Mouse (Mus musculus): ENCODE results near the gene Fbxl13. TPM values are rescaled to one million over a fixed set of nuclear protein-coding genes. Genes with fewer than 3 reads are reported as not detected.

Fbxl13 gene
- total RNA-seq, 1 experiment, result not detected

GRCm38 (mm10) chr5:21440833-21441530 lies 204.5 kb downstream of the Fbxl13 start:
- Histone ChIP-seq H3K4me1 (ENCODE audit: control insufficient read depth in 2 of 2, insufficient read depth in 2 of 2, low read length in 2 of 2, poor library complexity in 1 of 2) (no peaks in the 10 kb centered on the region), H3K27ac (ENCODE audit: insufficient read depth, low read depth, low read length, poor library complexity, severe bottlenecking) (no peak overlapping the region), H3K9ac (ENCODE audit: insufficient read depth, low read depth, low read length, poor library complexity, severe bottlenecking) (no peak overlapping the region), H3K4me3 (ENCODE audit: insufficient read depth in 1 of 2, low read depth in 1 of 2, low read length in 2 of 2, poor library complexity in 1 of 2, severe bottlenecking in 1 of 2) (no peak overlapping the region), H3K36me3 (ENCODE audit: control insufficient read depth, insufficient read depth, low read length, poor library complexity, severe bottlenecking) (peaks cover 15% of the 10 kb centered on the region), H3K9me3 (ENCODE audit: control insufficient read depth, insufficient read depth, low read depth, low read length) (no peaks in the 10 kb centered on the region)
- DNase-seq (ENCODE audit: low read depth, low spot score), result no peak
- in situ Hi-C loops (cut with MboI; ENCODE audit: low sequenced_read_pairs in 2 of 2, unreplicated experiment in 2 of 2), result no loop called here
- TF ChIP-seq CHD2 (IDR thresholded peaks at IDR 0.05; ENCODE audit: low read depth, low read length), result no peak
- TF ChIP-seq MAFK (IDR thresholded peaks at IDR 0.05; ENCODE audit: insufficient read depth, low read depth, low read length), result no peak
- TF ChIP-seq ZC3H11A (IDR thresholded peaks at IDR 0.05; ENCODE audit: borderline replicate concordance, low read depth, low read length), result no peak
- TF ChIP-seq ZNF384 (IDR thresholded peaks at IDR 0.05; ENCODE audit: low read depth, low read length), result no peak
- no peak for TF ChIP-seq HCFC1 (IDR thresholded peaks at IDR 0.05; ENCODE audit: borderline replicate concordance, insufficient read depth, low read length)

- no peaks in the 10 kb centered on the region for H3K4me1 ChIP-seq (ENCODE audit: control insufficient read depth in 2 of 2, insufficient read depth in 2 of 2, low read length in 2 of 2, poor library complexity in 1 of 2)
- DNase-seq (ENCODE audit: low read depth, low spot score), result no peak
- TF ChIP-seq ZNF384 (IDR thresholded peaks at IDR 0.05; ENCODE audit: low read depth, low read length) (no peak), HCFC1 (IDR thresholded peaks at IDR 0.05; ENCODE audit: borderline replicate concordance, insufficient read depth, low read length) (no peak), MAFK (IDR thresholded peaks at IDR 0.05; ENCODE audit: insufficient read depth, low read depth, low read length) (no peak), CHD2 (IDR thresholded peaks at IDR 0.05; ENCODE audit: low read depth, low read length) (no peak), ZC3H11A (IDR thresholded peaks at IDR 0.05; ENCODE audit: borderline replicate concordance, low read depth, low read length) (no peak)
- H3K27ac ChIP-seq (ENCODE audit: insufficient read depth, low read depth, low read length, poor library complexity, severe bottlenecking), result no peak overlapping the region
- in situ Hi-C loops (cut with MboI; ENCODE audit: low sequenced_read_pairs in 2 of 2, unreplicated experiment in 2 of 2), result no loop called here
- peaks cover 17% of the 10 kb centered on the region for H3K36me3 ChIP-seq (ENCODE audit: control insufficient read depth, insufficient read depth, low read length, poor library complexity, severe bottlenecking)
- H3K4me3 ChIP-seq (ENCODE audit: insufficient read depth in 1 of 2, low read depth in 1 of 2, low read length in 2 of 2, poor library complexity in 1 of 2, severe bottlenecking in 1 of 2), result no peak overlapping the region
- H3K9me3 ChIP-seq (ENCODE audit: control insufficient read depth, insufficient read depth, low read depth, low read length), result no peaks in the 10 kb centered on the region
- no peak overlapping the region for H3K9ac ChIP-seq (ENCODE audit: insufficient read depth, low read depth, low read length, poor library complexity, severe bottlenecking)
These were observed 205.9 kb downstream of the Fbxl13 start for GRCm38 (mm10) chr5:21439446-21440110.

- no peak overlapping the region for H3K27ac ChIP-seq (ENCODE audit: insufficient read depth, low read depth, low read length, poor library complexity, severe bottlenecking)
- no peaks in the 10 kb centered on the region for H3K9me3 ChIP-seq (ENCODE audit: control insufficient read depth, insufficient read depth, low read depth, low read length)
- no peaks in the 10 kb centered on the region for H3K4me1 ChIP-seq (ENCODE audit: control insufficient read depth in 2 of 2, insufficient read depth in 2 of 2, low read length in 2 of 2, poor library complexity in 1 of 2)
- no peak for DNase-seq (ENCODE audit: low read depth, low spot score)
- TF ChIP-seq ZC3H11A (IDR thresholded peaks at IDR 0.05; ENCODE audit: borderline replicate concordance, low read depth, low read length) (no peak), MAFK (IDR thresholded peaks at IDR 0.05; ENCODE audit: insufficient read depth, low read depth, low read length) (no peak), CHD2 (IDR thresholded peaks at IDR 0.05; ENCODE audit: low read depth, low read length) (no peak), HCFC1 (IDR thresholded peaks at IDR 0.05; ENCODE audit: borderline replicate concordance, insufficient read depth, low read length) (no peak), ZNF384 (IDR thresholded peaks at IDR 0.05; ENCODE audit: low read depth, low read length) (no peak)
- no peak overlapping the region for H3K9ac ChIP-seq (ENCODE audit: insufficient read depth, low read depth, low read length, poor library complexity, severe bottlenecking)
- H3K4me3 ChIP-seq (ENCODE audit: insufficient read depth in 1 of 2, low read depth in 1 of 2, low read length in 2 of 2, poor library complexity in 1 of 2, severe bottlenecking in 1 of 2), result no peak overlapping the region
- in situ Hi-C loops (cut with MboI; ENCODE audit: low sequenced_read_pairs in 2 of 2, unreplicated experiment in 2 of 2), result no loop called here
- H3K36me3 ChIP-seq (ENCODE audit: control insufficient read depth, insufficient read depth, low read length, poor library complexity, severe bottlenecking), result peaks cover 17% of the 10 kb centered on the region
These were observed 207.0 kb downstream of the Fbxl13 start for GRCm38 (mm10) chr5:21438428-21438827.

GRCm38 (mm10) chr5:21436471-21436975 lies 208.9 kb downstream of the Fbxl13 start:
- peaks cover 6% of the 10 kb centered on the region for H3K36me3 ChIP-seq (ENCODE audit: control insufficient read depth, insufficient read depth, low read length, poor library complexity, severe bottlenecking)
- H3K4me1 ChIP-seq (ENCODE audit: control insufficient read depth in 2 of 2, insufficient read depth in 2 of 2, low read length in 2 of 2, poor library complexity in 1 of 2), result no peaks in the 10 kb centered on the region
- no peaks in the 10 kb centered on the region for H3K9me3 ChIP-seq (ENCODE audit: control insufficient read depth, insufficient read depth, low read depth, low read length)
- no peak for DNase-seq (ENCODE audit: low read depth, low spot score)
- H3K9ac ChIP-seq (ENCODE audit: insufficient read depth, low read depth, low read length, poor library complexity, severe bottlenecking), result no peak overlapping the region
- TF ChIP-seq ZC3H11A (IDR thresholded peaks at IDR 0.05; ENCODE audit: borderline replicate concordance, low read depth, low read length) (no peak), MAFK (IDR thresholded peaks at IDR 0.05; ENCODE audit: insufficient read depth, low read depth, low read length) (no peak), ZNF384 (IDR thresholded peaks at IDR 0.05; ENCODE audit: low read depth, low read length) (no peak), CHD2 (IDR thresholded peaks at IDR 0.05; ENCODE audit: low read depth, low read length) (no peak), HCFC1 (IDR thresholded peaks at IDR 0.05; ENCODE audit: borderline replicate concordance, insufficient read depth, low read length) (no peak)
- in situ Hi-C loops (cut with MboI; ENCODE audit: low sequenced_read_pairs in 2 of 2, unreplicated experiment in 2 of 2), result no loop called here
- H3K27ac ChIP-seq (ENCODE audit: insufficient read depth, low read depth, low read length, poor library complexity, severe bottlenecking), result no peak overlapping the region
- no peak overlapping the region for H3K4me3 ChIP-seq (ENCODE audit: insufficient read depth in 1 of 2, low read depth in 1 of 2, low read length in 2 of 2, poor library complexity in 1 of 2, severe bottlenecking in 1 of 2)
